Mouse (Mus musculus) limb, embryonic 10.5 days (tissue): Measurements from ENCODE around the gene Mrpl22. TPM values are rescaled to one million over a fixed set of nuclear protein-coding genes. Genes with fewer than 3 reads are reported as not detected.
"Not testable (repeated sequence)": the region's sequence is repeated elsewhere in the genome, so short reads cannot be mapped to it uniquely, and the experiment has no call there.

ENCODE experiments used
- DNase-seq: peaks from one replicate; pipeline ENCODE4 v3.0.0-alpha.2; 2017; ENCODE audit warnings: low spot score
- H3K27ac ChIP-seq: fragments of 300-500 bp; sonication (generic); 2 replicates; pipeline ENCODE4 v1.5.1; 2016; ENCODE audit warnings: mild to moderate bottlenecking
- H3K27me3 ChIP-seq: fragments of 300-500 bp; sonication (generic); 2 replicates; pipeline ENCODE4 v1.6.1; 2016; ENCODE audit warnings: low read depth, mild to moderate bottlenecking; ENCODE audit not compliant: poor library complexity, severe bottlenecking
- H3K36me3 ChIP-seq: fragments of 300-500 bp; sonication (generic); 2 replicates; pipeline ENCODE4 v1.6.1; 2016; ENCODE audit warnings: mild to moderate bottlenecking, moderate library complexity
- H3K4me1 ChIP-seq: fragments of 300-500 bp; sonication (generic); 2 replicates; pipeline ENCODE4 v1.6.1; 2016
- H3K4me3 ChIP-seq: fragments of 300-500 bp; sonication (generic); 2 replicates; pipeline ENCODE4 v1.5.1; 2016; ENCODE audit warnings: mild to moderate bottlenecking, moderate library complexity
- H3K9me3 ChIP-seq: fragments of 300-500 bp; sonication (generic); replicated peaks from 2 replicates; pipeline ENCODE4 v1.6.1; 2016; ENCODE audit warnings: mild to moderate bottlenecking
- WGBS: fragments of 180-500 bp; shearing (Covaris S2); methylation state at CpG from one replicate; pipeline ENCODE4 v1.1.7; 2016; 5-methylcytosine and 5-hydroxymethylcytosine counted together
- polyA plus RNA-seq: library from polyadenylated mRNA; unstranded; fragments of >200 nt; fragmentation: Nextera tagmentation; extraction: Ambion mirVana; gene quantifications from 2 replicates; pipeline ENCODE4 v1.2.1, GENCODE M21; 2016

The Mrpl22 gene
- polyA plus RNA-seq, 1 experiment from 2014 or later, result 143 TPM

GRCm38 (mm10) chr11:58146241-58146640 is 25.2 kb upstream of the Mrpl22 start:
- Histone ChIP-seq H3K27ac (no peak overlapping the region), H3K27me3 (no peaks in the 10 kb centered on the region), H3K4me3 (no peak overlapping the region), H3K36me3 (peaks cover 96% of the 10 kb centered on the region), H3K9me3 (no peaks in the 10 kb centered on the region), H3K4me1 (no peaks in the 10 kb centered on the region)
- no peak for DNase-seq
- 95% methylated on average over 5 of the region's 5 CpGs for WGBS

GRCm38 (mm10) chr11:58155458-58155857 is 16.0 kb upstream of the Mrpl22 start:
- Histone ChIP-seq H3K36me3 (peaks cover 97% of the 10 kb centered on the region), H3K4me1 (no peaks in the 10 kb centered on the region), H3K4me3 (no peak overlapping the region), H3K27ac (no peak overlapping the region), H3K27me3 (no peaks in the 10 kb centered on the region), H3K9me3 (no peaks in the 10 kb centered on the region)
- DNase-seq, result no peak
- WGBS, result 97% methylated on average over 9 of the region's 9 CpGs

GRCm38 (mm10) chr11:58156871-58157270 is 14.6 kb upstream of the Mrpl22 start:
- Histone ChIP-seq H3K4me1 (no peaks in the 10 kb centered on the region), H3K27ac (no peak overlapping the region), H3K4me3 (no peak overlapping the region), H3K27me3 (no peaks in the 10 kb centered on the region), H3K9me3 (no peaks in the 10 kb centered on the region), H3K36me3 (peaks cover 97% of the 10 kb centered on the region)
- no peak for DNase-seq
- 85% methylated on average over 3 of the region's 3 CpGs for WGBS

GRCm38 (mm10) chr11:58165072-58165471 is 6.4 kb upstream of the Mrpl22 start:
- H3K27ac ChIP-seq, result no peak overlapping the region
- 94% methylated on average over 2 of the region's 2 CpGs for WGBS
- DNase-seq, result no peak
- no peaks in the 10 kb centered on the region for H3K27me3 ChIP-seq
- peaks cover 67% of the 10 kb centered on the region for H3K36me3 ChIP-seq
- no peaks in the 10 kb centered on the region for H3K9me3 ChIP-seq
- H3K4me3 ChIP-seq, result no peak overlapping the region
- H3K4me1 ChIP-seq, result peaks cover 9% of the 10 kb centered on the region

GRCm38 (mm10) chr11:58167822-58168166 is 3.7 kb upstream of the Mrpl22 start:
- Histone ChIP-seq H3K4me1 (peaks cover 24% of the 10 kb centered on the region), H3K27me3 (no peaks in the 10 kb centered on the region), H3K27ac (peak overlapping the region; percentile 89), H3K36me3 (peaks cover 42% of the 10 kb centered on the region), H3K4me3 (peak overlapping the region; percentile 94), H3K9me3 (no peaks in the 10 kb centered on the region)
- no peak for DNase-seq
- 0% methylated on average over 8 of the region's 8 CpGs for WGBS

GRCm38 (mm10) chr11:58168167-58168915 is 3.1 kb upstream of the Mrpl22 start, which contains the start of gene Gemin5:
Gene Gemin5 (minus strand): TSS chr11:58168539.
- peak; percentile 89 for DNase-seq
- Histone ChIP-seq H3K27me3 (no peaks in the 10 kb centered on the region), H3K4me1 (peaks cover 24% of the 10 kb centered on the region), H3K27ac (peak within 1 kb of the TSS; percentile 89), H3K9me3 (no peaks in the 10 kb centered on the region), H3K36me3 (peaks cover 42% of the 10 kb centered on the region), H3K4me3 (peak within 1 kb of the TSS; percentile 94)
- WGBS, result 2% methylated on average over 71 of the region's 71 CpGs

GRCm38 (mm10) chr11:58169666-58170065 is 1.8 kb upstream of the Mrpl22 start:
- no peaks in the 10 kb centered on the region for H3K27me3 ChIP-seq
- H3K4me3 ChIP-seq, result no peak overlapping the region
- H3K4me1 ChIP-seq, result peaks cover 24% of the 10 kb centered on the region
- no peak overlapping the region for H3K27ac ChIP-seq
- no peaks in the 10 kb centered on the region for H3K9me3 ChIP-seq
- peaks cover 42% of the 10 kb centered on the region for H3K36me3 ChIP-seq
- 86% methylated on average over 4 of the region's 4 CpGs for WGBS
- no peak for DNase-seq

GRCm38 (mm10) chr11:58179563-58179962 is 8.1 kb downstream of the Mrpl22 start:
- Histone ChIP-seq H3K4me1 (no peaks in the 10 kb centered on the region), H3K4me3 (no peak overlapping the region), H3K36me3 (peaks cover 61% of the 10 kb centered on the region), H3K27me3 (no peaks in the 10 kb centered on the region), H3K9me3 (no peaks in the 10 kb centered on the region), H3K27ac (no peak overlapping the region)
- peak; percentile 70 for DNase-seq
- 22% methylated on average over 3 of the region's 3 CpGs for WGBS

- not testable (repeated sequence) for DNase-seq, H3K4me1 ChIP-seq, H3K9me3 ChIP-seq, H3K27ac ChIP-seq, H3K27me3 ChIP-seq, H3K4me3 ChIP-seq
- WGBS, result 94% methylated on average over 6 of the region's 6 CpGs
- H3K36me3 ChIP-seq, result peaks cover 57% of the 10 kb centered on the region
Observed at GRCm38 (mm10) chr11:58179986-58180385, 8.5 kb downstream of the Mrpl22 start.

GRCm38 (mm10) chr11:58180756-58181155 is 9.3 kb downstream of the Mrpl22 start:
- no peaks in the 10 kb centered on the region for H3K4me1 ChIP-seq
- H3K4me3 ChIP-seq, result no peak overlapping the region
- H3K9me3 ChIP-seq, result no peaks in the 10 kb centered on the region
- no peak for DNase-seq
- no peak overlapping the region for H3K27ac ChIP-seq
- 91% methylated on average over 7 of the region's 7 CpGs for WGBS
- no peaks in the 10 kb centered on the region for H3K27me3 ChIP-seq
- peaks cover 49% of the 10 kb centered on the region for H3K36me3 ChIP-seq

- Histone ChIP-seq H3K9me3 (no peaks in the 10 kb centered on the region), H3K27ac (no peak overlapping the region), H3K4me3 (no peak overlapping the region), H3K4me1 (no peaks in the 10 kb centered on the region), H3K36me3 (peaks cover 21% of the 10 kb centered on the region), H3K27me3 (no peaks in the 10 kb centered on the region)
- DNase-seq, result no peak
- 94% methylated on average over 3 of the region's 3 CpGs for WGBS
Observed at GRCm38 (mm10) chr11:58183579-58183978, 12.1 kb downstream of the Mrpl22 start.

GRCm38 (mm10) chr11:58189675-58190074 is 18.2 kb downstream of the Mrpl22 start:
- Histone ChIP-seq H3K4me3 (no peak overlapping the region), H3K27me3 (no peaks in the 10 kb centered on the region), H3K9me3 (no peaks in the 10 kb centered on the region), H3K4me1 (0 out of 2 replicates have a peak, but pooled peaks cover 4% of the 10 kb centered on the region), H3K27ac (no peak overlapping the region), H3K36me3 (no peaks in the 10 kb centered on the region)
- DNase-seq, result no peak
- 96% methylated on average over 6 of the region's 6 CpGs for WGBS

GRCm38 (mm10) chr11:58193326-58193725 is 21.9 kb downstream of the Mrpl22 start:
- DNase-seq, result no peak
- no peak overlapping the region for H3K4me3 ChIP-seq
- H3K9me3 ChIP-seq, result no peaks in the 10 kb centered on the region
- no peaks in the 10 kb centered on the region for H3K27me3 ChIP-seq
- no peak overlapping the region for H3K27ac ChIP-seq
- H3K36me3 ChIP-seq, result no peaks in the 10 kb centered on the region
- WGBS, result 76% methylated on average over 3 of the region's 3 CpGs
- H3K4me1 ChIP-seq, result 0 out of 2 replicates have a peak, but pooled peaks cover 4% of the 10 kb centered on the region
